ENCODE assay signal across 28 mouse cellular contexts in the genomic region with DNA sequence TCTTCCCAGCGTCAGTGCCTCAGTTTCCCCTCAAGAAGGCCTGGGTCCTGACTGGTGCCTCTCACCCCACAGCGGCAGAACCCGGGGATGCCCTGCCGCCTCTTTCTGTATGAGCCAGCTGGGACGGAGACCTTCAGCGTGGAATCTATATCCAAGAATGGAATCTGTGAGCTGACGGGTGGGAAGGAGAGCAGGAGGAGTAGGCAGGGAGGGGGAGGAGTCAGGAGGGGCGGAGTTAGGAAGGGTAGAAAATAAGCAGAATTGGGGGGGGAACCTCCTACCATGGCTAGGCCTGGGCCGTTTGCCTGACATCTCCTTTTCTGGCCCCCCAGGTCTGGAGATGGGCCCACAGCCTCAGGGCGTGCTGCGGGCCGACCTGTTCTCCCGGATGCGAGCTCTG. TPM values are rescaled to one million over a fixed set of nuclear protein-coding genes. Genes with fewer than 3 reads are reported as not detected.
DNase-seq lines count a peak whose midpoint lies in the region; TF ChIP-seq lines count a peak whose summit lies in the region.
"Had no signal": no experiment of that assay in that cellular context is flagged by ENCODE, and none has a peak within 500 bp of the region (broad histone marks: within the 10 kb centered on the region; RNA-seq: fewer than 3 reads in every experiment).

No protein-coding gene starts in this region.

- WGBS in kidney, adult 2 months, result 73% methylated on average over 14 of the region's 14 CpGs

- TF ChIP-seq CTCF in kidney, adult 2 months (conservative IDR thresholded peaks at IDR 0.05; ENCODE audit: insufficient read depth, insufficient read length, low read depth, low read length), result no peak

- no peaks in the 10 kb centered on the region; the same call in 1 of the 2 replicates for H3K36me3 ChIP-seq in kidney, adult 2 months (ENCODE audit: control insufficient read depth, insufficient read depth, low read length)
- H3K36me3 ChIP-seq: embryonic facial prominence, embryonic 13.5 days; embryonic facial prominence, embryonic 15.5 days; forebrain, embryonic 10.5 days; forebrain, embryonic 12.5 days had no signal

- peaks cover 18% of the 10 kb centered on the region for H3K4me1 ChIP-seq in kidney, adult 2 months (ENCODE audit: control insufficient read depth, insufficient read depth, low read length)

- TF ChIP-seq POLR2A in kidney, adult 2 months (IDR thresholded peaks at IDR 0.05; ENCODE audit: low read depth, low read length), result no peak

- peak overlapping the region; percentile 51 for H3K4me3 ChIP-seq in kidney, adult 2 months (ENCODE audit: insufficient read depth, low read depth, low read length)
- H3K4me3 ChIP-seq: embryonic facial prominence, embryonic 13.5 days; embryonic facial prominence, embryonic 15.5 days; erythroblast, embryonic 14.5 days; forebrain, embryonic 10.5 days; forebrain, embryonic 12.5 days had no signal

- peak; percentile 58 for DNase-seq in kidney, adult 2 months
- no peak for DNase-seq in kidney, postnatal 10 days
- DNase-seq in kidney, postnatal 25 days, result peak; percentile 32 to 59
- no peak for DNase-seq in kidney, adult 11 months
- DNase-seq in R1 (ENCODE audit: low read depth, low spot score), result peak; percentile 61
- DNase-seq in ZHBTc4 (ENCODE audit: low read depth, low spot score), result peak; percentile 38
- no peak for DNase-seq in layer of hippocampus, postnatal 14 days (ENCODE audit: low spot score in 2 of 2)
- DNase-seq: adrenal gland, adult 2 months; adrenal gland, postnatal 10 days; adrenal gland, postnatal 25 days; cerebellum, adult 11 months; cerebellum, adult 18-20 months; cerebellum, adult 8-10 months; cerebellum, adult 9-11 months; cerebellum, postnatal 14 days; cerebellum, postnatal 36 days; embryo, embryonic 11 days had no signal

- H3K27me3 ChIP-seq in kidney, adult 2 months (replicated peaks; ENCODE audit: control insufficient read depth, insufficient read depth, low read length), result no peaks in the 10 kb centered on the region
- H3K27me3 ChIP-seq: embryonic facial prominence, embryonic 13.5 days; embryonic facial prominence, embryonic 15.5 days had no signal

- H3K27ac ChIP-seq in kidney, adult 2 months (ENCODE audit: insufficient read depth, low read depth, low read length), result peak overlapping the region; percentile 94; the same call in 1 of the 2 replicates
- H3K27ac ChIP-seq: embryonic facial prominence, embryonic 13.5 days; embryonic facial prominence, embryonic 15.5 days; forebrain, embryonic 10.5 days; forebrain, embryonic 12.5 days had no signal

RNA-seq across cellular contexts. Expression of a gene that starts 1.7 kb away (rescaled TPM):
- 1,670 and 2,218 TPM in 2 replicates for polyA plus RNA-seq in kidney, adult 2 months (2012; rRNA removed)
- total RNA-seq in layer of hippocampus, postnatal 14 days (2021), result 1 to 10 TPM; 2.0 to 2.3 TPM
- polyA plus RNA-seq: erythroblast, embryonic 14.5 days had no signal

RNA-seq across cellular contexts. Expression of a gene that starts 4.5 kb away (rescaled TPM):
- polyA plus RNA-seq in kidney, adult 2 months (2012; rRNA removed), result 0.31 and 0.75 TPM in 2 replicates
- total RNA-seq in layer of hippocampus, postnatal 14 days (2021), result not detected
- total RNA-seq: adrenal gland, adult 2 months; adrenal gland, postnatal 10 days; adrenal gland, postnatal 25 days; common myeloid progenitor, adult 5-6 weeks; ES-E14; MEL had no signal
- polyA plus RNA-seq: adrenal gland, adult 2 months; embryonic facial prominence, embryonic 11.5 days; embryonic facial prominence, embryonic 13.5 days; embryonic facial prominence, embryonic 15.5 days; erythroblast, embryonic 14.5 days; forebrain, embryonic 10.5 days; forebrain, embryonic 12.5 days; forebrain, embryonic 14.5 days; forebrain, embryonic 16.5 days had no signal

RNA-seq across cellular contexts. Expression of a gene that starts 12.3 kb away (rescaled TPM):
- 19.9 and 20.9 TPM in 2 replicates for polyA plus RNA-seq in kidney, adult 2 months (2012; rRNA removed)
- 10 to 100 TPM; 12.3 to 12.5 TPM for total RNA-seq in layer of hippocampus, postnatal 14 days (2021)

RNA-seq across cellular contexts. Expression of a gene that starts 12.4 kb away (rescaled TPM):
- 1.2 and 1.7 TPM in 2 replicates for polyA plus RNA-seq in kidney, adult 2 months (2012; rRNA removed)
- 1 to 10 TPM; 1.5 to 2.2 TPM for total RNA-seq in layer of hippocampus, postnatal 14 days (2021)

RNA-seq across cellular contexts. Expression of a gene that starts 15.0 kb away (rescaled TPM):
- polyA plus RNA-seq in kidney, adult 2 months (2012; rRNA removed), result 5.1 and 5.5 TPM in 2 replicates
- total RNA-seq in layer of hippocampus, postnatal 14 days (2021), result 1 to 10 TPM; 2.3 to 3.0 TPM

Comparison
In these comparisons a context has a peak if more than half of its experiments do, and no peak if none do; other contexts are left out.
1. DNase-seq: peak in kidney, adult 2 months (single experiment), kidney, postnatal 25 days (2 of 2), R1 (single experiment) and ZHBTc4 (single experiment); none in kidney, postnatal 10 days (single experiment), kidney, adult 11 months (single experiment) and layer of hippocampus, postnatal 14 days (0 of 2).